Mouse (Mus musculus) gastrocnemius, postnatal 4 days (tissue): Measurements from ENCODE around the gene Car8. TPM values are rescaled to one million over a fixed set of nuclear protein-coding genes. Genes with fewer than 3 reads are reported as not detected.
"Not testable (repeated sequence)": the region's sequence is repeated elsewhere in the genome, so short reads cannot be mapped to it uniquely, and the experiment has no call there.

Source experiments
- DNase-seq, 2 experiments: peaks; one replicate each; pipeline ENCODE4 v3.0.0; 2021 to 2022; ENCODE audit warnings: low spot score in 2 of 2, mixed read lengths in 2 of 2
- total RNA-seq, 2 experiments: library from RNA; stranded (reverse); gene quantifications; 2 replicates each; pipeline ENCODE4 v1.2.3; 2021

The Car8 gene
- total RNA-seq, 2 experiments from 2014 or later: 2.3 to 3.1 TPM

- no peak for DNase-seq
Measured at GRCm38 (mm10) chr4:8205089-8205649, 33.7 kb downstream of the Car8 start.

- no peak for DNase-seq
Measured at GRCm38 (mm10) chr4:8203367-8203766, 35.5 kb downstream of the Car8 start.

- no peak for DNase-seq
Measured at GRCm38 (mm10) chr4:8201631-8202030, 37.2 kb downstream of the Car8 start.

- no peak for DNase-seq
Measured at GRCm38 (mm10) chr4:8200081-8200480, 38.8 kb downstream of the Car8 start.

GRCm38 (mm10) chr4:8198033-8198432 lies 40.8 kb downstream of the Car8 start:
- DNase-seq: no peak

- no peak for DNase-seq
Measured at GRCm38 (mm10) chr4:8190441-8190840, 48.4 kb downstream of the Car8 start.

- no peak for DNase-seq
Measured at GRCm38 (mm10) chr4:8186921-8187687, 51.7 kb downstream of the Car8 start.

- no peak for DNase-seq
Measured at GRCm38 (mm10) chr4:8180576-8180975, 58.3 kb downstream of the Car8 start.

- DNase-seq: no peak
Measured at GRCm38 (mm10) chr4:8154589-8155198, 84.1 kb downstream of the Car8 start.

- not testable (repeated sequence) for DNase-seq
Measured at GRCm38 (mm10) chr4:8153926-8154325, 84.9 kb downstream of the Car8 start.

GRCm38 (mm10) chr4:8137403-8137802 lies 101.4 kb downstream of the Car8 start:
- DNase-seq: no peak

- no peak for DNase-seq
Measured at GRCm38 (mm10) chr4:8132024-8132423, 106.8 kb downstream of the Car8 start.

- DNase-seq: no peak
Measured at GRCm38 (mm10) chr4:8113558-8113957, 125.3 kb downstream of the Car8 start.

GRCm38 (mm10) chr4:8111891-8112290 lies 127.0 kb downstream of the Car8 start:
- DNase-seq: no peak

GRCm38 (mm10) chr4:8109906-8110567 lies 128.8 kb downstream of the Car8 start:
- DNase-seq: no peak

GRCm38 (mm10) chr4:8101466-8101865 lies 137.4 kb downstream of the Car8 start:
- DNase-seq: no peak

GRCm38 (mm10) chr4:8098084-8098483 lies 140.8 kb downstream of the Car8 start:
- DNase-seq: no peak

- DNase-seq: no peak
Measured at GRCm38 (mm10) chr4:8097683-8098082, 141.2 kb downstream of the Car8 start.

- DNase-seq: not testable (repeated sequence)
Measured at GRCm38 (mm10) chr4:8093566-8093965, 145.3 kb downstream of the Car8 start.
